Mouse (Mus musculus) stomach, postnatal 0 days (tissue): ENCODE measurements around the gene Smc1a.

Source experiments
- CTCF ChIP-seq: IDR thresholded peaks from 2 replicates; pipeline ENCODE4 v1.5.1; 2016; ENCODE audit warnings: antibody characterized with exemption, low read depth, mild to moderate bottlenecking, moderate library complexity
- EP300 ChIP-seq: optimal IDR thresholded peaks from 2 replicates; pipeline ENCODE3; 2016; ENCODE audit warnings: antibody characterized with exemption

DNA sequence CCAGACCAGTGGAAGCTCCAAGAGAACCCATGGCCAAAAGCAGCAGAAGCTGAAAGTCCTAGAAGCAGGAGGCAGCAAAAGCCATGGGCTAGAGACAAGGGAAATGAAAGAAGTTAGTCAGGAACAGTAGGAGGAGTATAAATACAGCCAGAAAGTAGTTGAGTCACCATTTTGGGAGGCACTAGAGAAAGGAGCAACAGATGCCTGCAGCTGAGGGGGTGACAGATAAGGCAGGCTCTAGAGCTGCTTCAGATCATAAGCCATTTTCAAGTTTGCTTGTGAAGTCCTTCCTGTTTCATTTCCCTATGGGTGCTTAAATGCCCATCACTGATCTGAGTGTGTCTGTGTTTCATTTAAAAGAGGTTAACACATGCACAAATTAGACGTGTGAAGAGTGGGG, 51.6 kb downstream of the Smc1a start:
- no peak for TF ChIP-seq CTCF
- TF ChIP-seq EP300, result no peak
